Mouse (Mus musculus): ENCODE results near the gene Nsrp1.

- TF ChIP-seq TAL1 (IDR thresholded peaks at IDR 0.05; ENCODE audit: low read length) (no peak), GATA1 (IDR thresholded peaks at IDR 0.05; ENCODE audit: low read length) (no peak)
Observed at GRCm38 (mm10) chr11:77018046-77018445, 60.2 kb downstream of the Nsrp1 start.

Measured in erythroblast, embryonic 14.5 days (primary cell).